Mouse (Mus musculus): ENCODE data around the gene Pcsk4. TPM values are rescaled to one million over a fixed set of nuclear protein-coding genes. Genes with fewer than 3 reads are reported as not detected.

Pcsk4 gene
- polyA plus RNA-seq, 1 experiment from 2014 or later, result 3.4 TPM

DNA sequence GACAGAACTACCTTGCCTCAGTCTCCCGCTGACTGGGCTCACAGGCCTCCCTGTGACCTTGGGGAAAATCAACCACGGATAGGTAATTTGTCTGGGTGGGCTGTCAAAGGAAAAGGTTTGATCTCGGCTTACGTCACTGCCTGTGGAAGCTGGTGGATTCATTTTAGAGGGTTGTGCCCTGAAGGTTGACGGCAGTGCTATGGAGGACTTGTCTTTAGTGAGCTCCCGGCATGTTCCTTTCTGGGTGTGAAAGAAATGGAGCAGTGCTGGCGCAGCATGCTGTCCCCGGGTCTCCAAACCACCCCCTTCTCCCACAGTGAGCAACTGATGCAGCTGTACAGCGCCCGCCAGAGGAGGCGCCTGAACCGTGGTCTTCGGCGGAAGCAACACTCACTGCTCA, 36.0 kb downstream of the Pcsk4 start:
- Histone ChIP-seq H3K4me1 (peaks cover 27% of the 10 kb centered on the region), H3K27ac (peak overlapping the region; percentile 86), H3K27me3 (peaks cover 20% of the 10 kb centered on the region), H3K9ac (peak overlapping the region; percentile 94), H3K9me3 (no peaks in the 10 kb centered on the region), H3K4me3 (peak overlapping the region; percentile 73), H3K36me3 (peaks cover 21% of the 10 kb centered on the region), H3K4me2 (peak overlapping the region; percentile 75)
- 23% methylated on average over 14 of the region's 14 CpGs for WGBS
- no peak for ATAC-seq (ENCODE audit: borderline replicate concordance, extremely low read depth, low FRiP score, low TSS enrichment)

DNA sequence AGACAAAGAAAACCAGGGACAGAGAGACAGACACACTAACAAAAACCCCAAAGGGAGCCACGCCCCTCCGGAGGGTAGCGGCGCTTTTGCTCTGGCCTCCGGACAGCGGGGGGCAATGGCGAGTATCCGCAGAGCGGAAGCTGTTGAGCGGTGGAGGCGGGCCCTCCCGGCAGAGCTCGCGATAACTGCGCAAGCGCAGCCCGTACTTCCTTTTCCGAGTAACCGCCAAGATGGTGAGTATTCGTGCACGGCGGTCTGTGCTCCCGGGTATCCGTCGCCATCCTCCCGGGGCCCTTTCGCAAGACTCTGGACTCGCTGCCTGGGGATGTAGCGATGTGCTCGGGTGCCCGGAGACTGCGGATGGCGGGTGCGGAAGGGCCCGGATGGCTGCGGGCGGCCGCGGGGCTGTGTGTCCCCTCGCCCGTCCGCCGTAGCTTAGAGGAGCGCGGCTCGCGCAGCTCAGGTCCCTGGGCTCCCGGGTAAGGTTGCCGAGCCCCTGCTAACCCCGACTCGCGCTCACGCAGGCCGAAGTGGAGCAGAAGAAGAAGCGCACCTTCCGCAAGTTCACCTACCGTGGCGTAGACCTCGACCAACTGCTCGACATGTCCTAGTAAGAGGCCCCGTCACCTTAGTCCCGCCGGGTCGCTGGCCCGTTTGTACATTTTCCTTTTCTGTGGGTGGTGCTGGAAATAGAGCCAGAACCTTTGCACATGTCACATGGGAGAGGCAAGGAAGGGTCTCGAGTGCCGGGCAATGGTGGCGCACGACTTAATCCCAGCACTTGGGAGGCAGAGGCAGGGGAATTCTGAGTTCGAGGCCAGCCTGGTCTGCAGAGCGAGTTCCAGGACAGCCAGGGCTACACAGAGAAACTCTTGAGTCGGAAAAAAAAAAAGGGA, 36.8 kb downstream of the Pcsk4 start, which contains the start of gene Rps15:
Rps15 (plus strand) TSS at position 203 of the 896 bp plus-strand sequence.
- Histone ChIP-seq H3K4me1 (peaks cover 27% of the 10 kb centered on the region), H3K36me3 (peaks cover 27% of the 10 kb centered on the region), H3K27me3 (peaks cover 11% of the 10 kb centered on the region), H3K9ac (peak within 1 kb of the TSS; percentile 94), H3K27ac (peak within 1 kb of the TSS; percentile 86), H3K4me2 (peak within 1 kb of the TSS; percentile 75), H3K9me3 (no peaks in the 10 kb centered on the region), H3K4me3 (peak within 1 kb of the TSS; percentile 73)
- WGBS, result under 1% methylated on average over 72 of the region's 72 CpGs
- peak; percentile 90 for ATAC-seq (ENCODE audit: borderline replicate concordance, extremely low read depth, low FRiP score, low TSS enrichment)

DNA sequence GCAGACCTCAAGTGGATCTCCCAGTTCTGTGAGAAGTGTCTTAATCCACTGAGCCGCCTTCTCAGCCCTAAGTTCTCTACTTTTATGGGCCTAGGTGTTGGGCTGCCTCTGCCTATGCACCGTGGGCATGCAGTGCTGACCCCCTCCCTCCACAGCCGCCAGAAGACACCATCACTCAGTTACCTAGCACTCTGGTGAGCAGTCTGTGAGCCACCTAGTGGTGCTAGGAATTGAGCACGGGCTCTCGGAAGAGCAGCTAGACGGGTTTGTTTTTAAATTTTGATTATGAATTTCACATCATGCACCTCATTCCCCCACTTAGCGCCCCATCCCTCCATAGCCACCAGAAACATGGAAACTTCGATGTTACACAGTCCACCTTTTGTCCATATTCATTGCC, 40.6 kb downstream of the Pcsk4 start:
- H3K4me3 ChIP-seq, result no peak overlapping the region
- no peak overlapping the region for H3K27ac ChIP-seq
- H3K36me3 ChIP-seq, result peaks cover 48% of the 10 kb centered on the region
- H3K9me3 ChIP-seq, result no peaks in the 10 kb centered on the region
- H3K4me1 ChIP-seq, result peaks cover 5% of the 10 kb centered on the region
- ATAC-seq (ENCODE audit: borderline replicate concordance, extremely low read depth, low FRiP score, low TSS enrichment), result no peak
- H3K27me3 ChIP-seq, result no peaks in the 10 kb centered on the region
- H3K9ac ChIP-seq, result no peak overlapping the region
- WGBS, result 62% methylated on average over 8 of the region's 8 CpGs
- H3K4me2 ChIP-seq, result no peak overlapping the region

DNA sequence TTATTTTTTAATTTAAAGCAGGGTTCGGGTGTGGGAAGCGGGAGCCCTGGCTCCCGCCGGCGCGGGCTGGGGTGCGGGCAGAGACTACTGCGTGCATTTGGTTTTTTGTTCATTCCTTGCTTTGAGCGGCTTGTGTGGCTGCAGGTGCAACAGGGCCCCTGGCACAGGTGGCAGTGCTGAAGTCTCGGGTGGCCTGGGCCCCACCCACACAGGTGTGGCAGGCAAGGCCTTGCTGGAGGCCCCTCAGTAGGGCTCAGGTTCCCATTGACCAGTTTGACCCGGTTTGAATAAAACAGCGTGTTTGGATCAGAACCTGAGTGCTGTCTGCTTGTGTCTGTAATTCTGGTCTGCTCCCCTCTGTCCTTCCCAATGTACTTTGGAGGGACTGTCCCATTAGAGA, 41.2 kb downstream of the Pcsk4 start:
- Histone ChIP-seq H3K4me1 (no peaks in the 10 kb centered on the region), H3K4me3 (no peak overlapping the region), H3K9me3 (no peaks in the 10 kb centered on the region), H3K4me2 (no peak overlapping the region), H3K36me3 (peaks cover 51% of the 10 kb centered on the region), H3K9ac (no peak overlapping the region), H3K27ac (no peak overlapping the region), H3K27me3 (no peaks in the 10 kb centered on the region)
- no peak for ATAC-seq (ENCODE audit: borderline replicate concordance, extremely low read depth, low FRiP score, low TSS enrichment)
- 91% methylated on average over 12 of the region's 12 CpGs for WGBS

DNA sequence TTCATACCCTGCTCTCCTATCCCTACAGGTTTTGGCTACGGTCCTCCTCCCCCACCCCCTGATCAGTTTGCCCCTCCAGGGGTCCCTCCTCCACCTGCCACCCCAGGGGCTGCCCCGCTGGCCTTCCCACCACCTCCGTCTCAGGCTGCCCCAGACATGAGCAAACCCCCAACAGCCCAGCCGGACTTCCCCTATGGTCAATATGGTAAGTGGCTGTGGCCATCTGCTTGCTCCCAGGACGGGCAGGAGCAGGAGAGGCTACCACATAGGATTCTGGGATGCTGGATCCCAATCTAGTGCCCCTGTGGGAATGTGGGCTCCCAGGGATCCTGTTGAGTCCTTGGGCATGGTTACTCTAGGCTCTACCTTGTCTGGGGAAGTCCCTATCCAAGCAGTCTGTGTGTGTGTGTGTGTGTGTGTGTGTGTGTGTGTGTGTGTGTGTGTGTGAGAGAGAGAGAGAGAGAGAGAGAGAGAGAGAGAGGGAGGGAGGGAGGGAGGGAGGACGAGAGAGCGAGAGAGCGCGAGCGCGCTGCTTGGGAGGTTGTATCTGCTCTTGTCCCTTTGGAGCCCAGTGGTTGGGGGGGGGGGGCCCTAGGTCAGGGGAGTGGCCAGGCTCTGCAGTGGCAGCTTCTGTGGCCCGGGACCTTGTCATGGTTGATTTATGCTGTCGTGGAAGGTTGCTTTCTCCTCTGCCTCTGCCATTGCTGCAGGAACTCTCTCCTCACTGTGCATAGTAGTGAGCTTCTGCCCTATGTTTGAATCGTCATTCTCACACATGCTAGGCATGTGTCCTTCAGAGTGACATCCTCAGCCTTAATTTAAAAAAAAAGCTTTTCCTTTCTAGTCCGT, 43.9 kb downstream of the Pcsk4 start:
- no peaks in the 10 kb centered on the region for H3K27me3 ChIP-seq
- peaks cover 68% of the 10 kb centered on the region for H3K36me3 ChIP-seq
- no peak overlapping the region for H3K4me2 ChIP-seq
- peaks cover 15% of the 10 kb centered on the region for H3K4me1 ChIP-seq
- no peak overlapping the region for H3K9ac ChIP-seq
- no peak overlapping the region for H3K4me3 ChIP-seq
- WGBS, result 79% methylated on average over 13 of the region's 15 CpGs
- no peaks in the 10 kb centered on the region for H3K9me3 ChIP-seq
- H3K27ac ChIP-seq, result no peak overlapping the region
- ATAC-seq (ENCODE audit: borderline replicate concordance, extremely low read depth, low FRiP score, low TSS enrichment), result no peak

DNA sequence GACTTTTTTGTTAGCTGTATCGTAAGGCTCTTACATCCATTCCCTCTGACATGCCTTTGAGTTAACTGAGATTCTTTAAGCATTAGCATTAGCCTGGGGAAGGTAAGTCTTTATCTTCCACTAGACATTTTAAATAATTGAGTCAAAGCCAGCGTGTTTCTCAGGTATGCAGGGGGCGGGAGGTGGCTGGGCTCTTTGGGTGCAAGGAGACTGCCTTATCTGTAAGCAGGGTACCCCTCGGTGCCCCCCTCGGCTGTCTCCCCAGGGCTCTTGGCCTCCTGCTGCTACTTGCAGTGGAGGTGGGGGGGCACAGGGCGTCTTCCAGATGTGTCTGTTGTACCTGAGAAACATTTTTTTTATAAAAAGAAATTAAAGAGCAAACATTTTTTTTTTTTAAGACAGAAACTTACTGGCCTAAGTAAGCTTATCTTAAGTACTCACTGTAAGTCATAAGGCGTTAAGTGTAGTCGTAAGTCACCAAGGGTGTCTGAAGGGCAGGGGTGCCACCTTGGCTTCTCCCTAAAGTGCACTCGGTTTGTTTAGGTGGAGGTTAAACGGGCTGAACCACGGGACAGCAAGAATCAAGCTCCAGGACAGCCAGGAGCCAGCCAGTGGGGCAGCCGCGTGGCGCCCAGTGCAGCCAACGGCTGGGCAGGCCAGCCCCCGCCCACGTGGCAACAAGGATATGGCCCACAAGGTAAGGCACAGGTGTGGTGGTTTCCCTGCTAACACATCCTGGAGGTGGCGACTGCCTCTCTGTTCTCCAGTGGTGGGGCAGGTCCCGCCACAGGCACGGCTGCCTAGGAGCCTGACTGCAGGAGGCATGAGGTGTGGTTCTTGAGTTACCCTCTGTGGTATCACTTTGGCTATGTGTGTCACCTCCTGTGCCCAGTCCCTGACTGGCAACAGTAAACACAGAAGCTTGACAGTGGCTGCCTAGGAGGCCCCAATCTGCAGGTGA, 46.5 kb downstream of the Pcsk4 start:
- 0 out of 2 replicates have a peak, but pooled peaks have one; percentile 8 for ATAC-seq (ENCODE audit: borderline replicate concordance, extremely low read depth, low FRiP score, low TSS enrichment)

DNA sequence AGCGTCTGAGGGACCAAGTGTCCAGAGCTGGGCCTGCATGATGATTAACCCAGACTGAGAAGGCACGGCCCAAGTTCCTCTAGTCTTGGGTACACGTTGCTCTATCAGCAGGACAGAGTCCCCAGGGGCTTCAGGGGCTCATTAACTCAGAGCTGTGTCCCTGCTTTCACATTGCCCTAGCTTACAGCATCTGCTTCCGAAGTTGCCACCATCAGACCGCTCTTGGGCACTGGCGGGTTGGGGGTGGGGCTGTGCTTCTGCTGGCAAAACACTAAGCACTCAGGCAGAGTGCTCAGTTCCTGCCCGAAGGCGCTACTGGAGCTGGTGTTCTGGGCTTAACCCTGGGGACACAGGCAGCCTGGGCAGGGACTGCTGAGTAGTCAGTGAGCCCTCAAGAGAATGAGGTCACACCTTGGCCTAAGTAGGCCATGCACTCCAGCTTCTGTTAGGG, 47.4 kb downstream of the Pcsk4 start:
- H3K9ac ChIP-seq, result no peak overlapping the region
- H3K27me3 ChIP-seq, result no peaks in the 10 kb centered on the region
- peak overlapping the region; percentile 89 for H3K27ac ChIP-seq
- H3K9me3 ChIP-seq, result no peaks in the 10 kb centered on the region
- no peak overlapping the region for H3K4me2 ChIP-seq
- H3K4me3 ChIP-seq, result no peak overlapping the region
- H3K4me1 ChIP-seq, result peaks cover 15% of the 10 kb centered on the region
- peaks cover 85% of the 10 kb centered on the region for H3K36me3 ChIP-seq
- WGBS, result 68% methylated on average over 8 of the region's 8 CpGs
- ATAC-seq (ENCODE audit: borderline replicate concordance, extremely low read depth, low FRiP score, low TSS enrichment), result peak; percentile 44; the same call in 1 of the 2 replicates

More for the DNA sequence above, 46.5 kb downstream of the Pcsk4 start:
- H3K27ac ChIP-seq, result peak overlapping the region; percentile 89
- 63% methylated on average over 20 of the region's 20 CpGs for WGBS
- H3K4me1 ChIP-seq, result peaks cover 15% of the 10 kb centered on the region
- H3K4me2 ChIP-seq, result no peak overlapping the region
- no peaks in the 10 kb centered on the region for H3K27me3 ChIP-seq
- no peak overlapping the region for H3K9ac ChIP-seq
- no peak overlapping the region for H3K4me3 ChIP-seq
- no peaks in the 10 kb centered on the region for H3K9me3 ChIP-seq
- peaks cover 83% of the 10 kb centered on the region for H3K36me3 ChIP-seq

DNA sequence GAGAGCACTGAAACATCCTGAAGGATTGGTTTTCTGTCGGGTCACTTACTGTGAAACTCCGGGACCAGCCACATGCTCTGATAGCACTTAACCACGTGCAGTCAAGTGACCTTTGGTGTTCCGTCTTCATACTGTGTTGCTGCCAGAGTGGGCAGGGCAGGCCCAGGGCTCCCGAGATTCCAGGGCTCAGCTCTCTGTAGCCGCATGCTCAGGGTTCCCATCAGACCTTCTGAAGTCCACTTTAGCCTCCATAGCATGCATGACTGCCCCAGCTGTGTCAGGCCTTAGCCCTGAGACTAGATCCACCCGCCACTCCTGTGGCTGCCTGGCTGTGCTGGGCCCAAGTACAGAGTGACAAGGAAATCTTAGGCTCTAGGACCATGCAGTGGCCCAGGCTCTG, 48.0 kb downstream of the Pcsk4 start:
- Histone ChIP-seq H3K36me3 (peaks cover 86% of the 10 kb centered on the region), H3K27ac (peak overlapping the region; percentile 89), H3K9ac (no peak overlapping the region), H3K9me3 (no peaks in the 10 kb centered on the region), H3K4me2 (no peak overlapping the region), H3K4me1 (peaks cover 15% of the 10 kb centered on the region), H3K4me3 (no peak overlapping the region), H3K27me3 (no peaks in the 10 kb centered on the region)
- ATAC-seq (ENCODE audit: borderline replicate concordance, extremely low read depth, low FRiP score, low TSS enrichment), result no peak
- 68% methylated on average over 7 of the region's 7 CpGs for WGBS

DNA sequence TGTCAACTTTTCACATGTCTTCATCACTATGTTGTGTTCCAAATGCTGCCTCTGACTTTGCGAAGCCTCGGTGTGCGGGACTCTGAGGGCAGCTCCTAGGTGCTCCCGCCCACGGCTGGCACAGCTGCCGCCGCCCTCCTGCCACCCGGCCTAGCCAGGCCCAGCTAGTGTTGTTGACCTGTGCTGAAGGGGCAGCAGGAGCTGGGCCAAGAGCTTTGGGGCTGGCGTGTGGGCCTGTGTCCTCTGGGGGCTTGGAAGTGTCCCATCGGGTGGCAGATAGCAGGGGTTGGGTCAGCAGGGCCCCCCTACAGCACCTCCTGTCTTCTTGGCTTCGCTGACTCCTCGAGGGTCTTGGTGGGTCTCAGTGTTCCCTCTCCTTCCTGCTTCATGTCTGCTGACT, 50.0 kb downstream of the Pcsk4 start:
- no peak overlapping the region for H3K9ac ChIP-seq
- H3K27ac ChIP-seq, result no peak overlapping the region
- no peak overlapping the region for H3K4me3 ChIP-seq
- no peak for ATAC-seq (ENCODE audit: borderline replicate concordance, extremely low read depth, low FRiP score, low TSS enrichment)
- H3K36me3 ChIP-seq, result peaks cover 86% of the 10 kb centered on the region
- no peak overlapping the region for H3K4me2 ChIP-seq
- peaks cover 15% of the 10 kb centered on the region for H3K4me1 ChIP-seq
- H3K27me3 ChIP-seq, result no peaks in the 10 kb centered on the region
- H3K9me3 ChIP-seq, result no peaks in the 10 kb centered on the region
- 86% methylated on average over 12 of the region's 12 CpGs for WGBS

DNA sequence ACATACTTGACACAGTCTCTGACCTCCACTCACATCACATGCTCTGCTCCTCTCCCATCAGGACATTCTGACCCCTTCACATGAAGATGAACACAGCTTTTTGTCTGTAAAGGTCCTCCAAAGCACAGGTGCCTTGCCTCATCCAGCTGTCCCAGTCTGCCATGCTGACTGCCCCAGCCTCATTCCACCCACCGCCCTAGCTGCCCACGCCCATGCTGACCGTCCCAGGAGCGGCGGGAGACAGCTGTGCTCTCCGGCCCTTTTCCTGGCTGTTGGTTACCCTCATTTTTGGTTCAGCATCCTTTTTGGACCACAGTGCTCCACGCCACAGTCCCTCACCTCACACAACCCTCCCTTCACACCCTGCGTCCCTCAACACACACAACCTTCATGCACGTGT, 50.9 kb downstream of the Pcsk4 start:
- H3K9ac ChIP-seq, result no peak overlapping the region
- no peak for ATAC-seq (ENCODE audit: borderline replicate concordance, extremely low read depth, low FRiP score, low TSS enrichment)
- no peak overlapping the region for H3K27ac ChIP-seq
- no peak overlapping the region for H3K4me3 ChIP-seq
- no peaks in the 10 kb centered on the region for H3K27me3 ChIP-seq
- no peaks in the 10 kb centered on the region for H3K9me3 ChIP-seq
- H3K4me1 ChIP-seq, result peaks cover 15% of the 10 kb centered on the region
- 91% methylated on average over 9 of the region's 9 CpGs for WGBS
- H3K4me2 ChIP-seq, result no peak overlapping the region
- H3K36me3 ChIP-seq, result peaks cover 85% of the 10 kb centered on the region

DNA sequence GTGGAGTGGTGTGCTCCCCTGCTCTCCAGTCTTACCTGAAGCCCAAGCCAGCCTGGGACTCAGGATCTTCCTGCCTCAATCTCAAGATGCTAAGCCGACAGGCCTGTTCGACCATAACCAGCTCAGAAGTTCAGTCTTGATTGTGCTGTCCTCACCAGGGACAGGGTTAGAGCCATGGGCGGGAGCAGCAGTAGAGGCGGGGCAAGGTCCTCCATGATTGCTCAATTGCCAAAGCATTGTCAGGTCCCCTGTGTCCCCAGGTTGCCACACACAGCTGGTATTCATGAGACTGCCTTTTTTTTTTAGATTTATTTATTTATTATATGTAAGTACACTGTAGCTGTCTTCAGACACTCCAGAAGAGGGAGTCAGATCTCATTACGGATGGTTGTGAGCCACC, 53.1 kb downstream of the Pcsk4 start:
- WGBS, result 86% methylated on average over 5 of the region's 5 CpGs
- no peaks in the 10 kb centered on the region for H3K9me3 ChIP-seq
- ATAC-seq (ENCODE audit: borderline replicate concordance, extremely low read depth, low FRiP score, low TSS enrichment), result no peak

More for the DNA sequence above, 53.1 kb downstream of the Pcsk4 start:
- peaks cover 84% of the 10 kb centered on the region for H3K36me3 ChIP-seq
- no peak overlapping the region for H3K27ac ChIP-seq
- H3K4me2 ChIP-seq, result no peak overlapping the region
- H3K4me3 ChIP-seq, result no peak overlapping the region
- no peak overlapping the region for H3K9ac ChIP-seq
- H3K27me3 ChIP-seq, result no peaks in the 10 kb centered on the region
- peaks cover 10% of the 10 kb centered on the region for H3K4me1 ChIP-seq

Measured in lung, embryonic 15.5 days (tissue).